ENCODE assay signal across 16 mouse cellular contexts in the genomic region with DNA sequence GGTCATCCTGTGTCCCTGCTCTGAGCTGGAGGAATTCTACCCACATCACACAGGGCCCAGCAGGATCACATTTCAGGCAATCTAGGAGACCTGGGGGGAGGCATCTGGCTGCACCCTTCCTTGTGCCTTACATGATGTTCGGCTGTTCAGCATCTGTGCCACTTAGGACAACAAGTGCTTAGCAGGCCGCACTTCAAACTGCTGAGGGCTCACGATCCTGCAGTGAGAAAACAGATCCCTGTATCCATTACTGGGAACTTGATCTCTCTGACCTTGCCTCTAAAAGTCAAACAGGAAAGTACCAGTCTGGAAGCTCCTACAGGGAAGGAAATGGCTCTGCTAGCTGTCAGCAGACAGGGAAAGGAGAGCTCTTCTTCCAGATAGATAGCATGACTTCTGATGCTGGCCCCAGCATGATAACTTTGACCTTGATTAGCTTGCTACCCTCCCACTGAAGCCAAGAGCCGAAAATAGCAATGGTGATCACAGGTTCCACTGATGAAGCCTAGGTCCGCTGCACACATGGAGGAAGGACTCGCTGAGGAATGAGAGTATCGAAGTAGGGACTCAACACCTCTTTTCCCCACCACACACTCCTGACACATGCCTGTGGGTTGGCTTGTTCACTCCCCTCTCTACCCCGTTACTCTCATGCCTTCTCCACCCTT.
DNase-seq lines count a peak whose midpoint lies in the region; ATAC-seq lines count a peak whose summit lies in the region.
"Had no signal": no experiment of that assay in that cellular context is flagged by ENCODE, and none has a peak within 500 bp of the region (broad histone marks: within the 10 kb centered on the region; RNA-seq: fewer than 3 reads in every experiment).

No protein-coding gene starts in this region.

- H3K4me2 ChIP-seq in limb, embryonic 11.5 days (ENCODE audit: low read depth, severe bottlenecking): no peak overlapping the region
- H3K4me2 ChIP-seq in heart, embryonic 11.5 days: peak overlapping the region; percentile 27; the same call in 1 of the 2 replicates
- H3K4me2 ChIP-seq in forebrain, embryonic 13.5 days: no peak overlapping the region

- peaks cover 3% of the 10 kb centered on the region; the same call in 1 of the 2 replicates for H3K4me1 ChIP-seq in limb, embryonic 11.5 days (ENCODE audit: control insufficient read depth, insufficient read depth, low read length)
- H3K4me1 ChIP-seq in limb, embryonic 10.5 days: peaks cover 12% of the 10 kb centered on the region
- H3K4me1 ChIP-seq in heart, embryonic 11.5 days (ENCODE audit: control insufficient read depth, insufficient read depth, low read length): peaks cover 23% of the 10 kb centered on the region
- no peaks in the 10 kb centered on the region for H3K4me1 ChIP-seq in forebrain, embryonic 13.5 days

- no peaks in the 10 kb centered on the region for H3K36me3 ChIP-seq in limb, embryonic 11.5 days (ENCODE audit: control insufficient read depth, insufficient read depth, low read length)
- no peaks in the 10 kb centered on the region for H3K36me3 ChIP-seq in limb, embryonic 10.5 days
- no peaks in the 10 kb centered on the region for H3K36me3 ChIP-seq in heart, embryonic 11.5 days (ENCODE audit: control insufficient read depth, insufficient read depth, low read length)
- no peaks in the 10 kb centered on the region for H3K36me3 ChIP-seq in forebrain, embryonic 13.5 days (ENCODE audit: poor library complexity, severe bottlenecking)

- no peak for ATAC-seq in limb, embryonic 11.5 days (ENCODE audit: insufficient number of reproducible peaks, low FRiP score, low TSS enrichment, low read depth)
- ATAC-seq in heart, embryonic 11.5 days (replicated peaks; ENCODE audit: insufficient number of reproducible peaks, low FRiP score, low TSS enrichment): peak; percentile 62
- no peak for ATAC-seq in forebrain, embryonic 13.5 days
- ATAC-seq: intestine, embryonic 16.5 days had no signal

- 52% methylated on average over 8 of the region's 8 CpGs for WGBS in limb, embryonic 11.5 days
- 53% methylated on average over 8 of the region's 8 CpGs for WGBS in limb, embryonic 10.5 days
- 20% methylated on average over 8 of the region's 8 CpGs for WGBS in heart, embryonic 11.5 days (ENCODE audit: insufficient replicate concordance)
- WGBS in forebrain, embryonic 13.5 days: 85% methylated on average over 8 of the region's 8 CpGs

- H3K27me3 ChIP-seq in limb, embryonic 11.5 days (ENCODE audit: control insufficient read depth, insufficient read depth, low read length): no peaks in the 10 kb centered on the region
- H3K27me3 ChIP-seq in limb, embryonic 10.5 days (ENCODE audit: low read depth, poor library complexity, severe bottlenecking): peaks cover 12% of the 10 kb centered on the region; the same call in 1 of the 2 replicates
- no peaks in the 10 kb centered on the region; the same call in 1 of the 2 replicates for H3K27me3 ChIP-seq in heart, embryonic 11.5 days (ENCODE audit: control insufficient read depth, insufficient read depth, low read length)
- 0 out of 2 replicates have a peak, but pooled peaks cover 14% of the 10 kb centered on the region for H3K27me3 ChIP-seq in forebrain, embryonic 13.5 days

- H3K9me3 ChIP-seq in limb, embryonic 11.5 days (ENCODE audit: control insufficient read depth, low read length): no peaks in the 10 kb centered on the region
- H3K9me3 ChIP-seq in limb, embryonic 10.5 days (replicated peaks): no peaks in the 10 kb centered on the region
- H3K9me3 ChIP-seq in heart, embryonic 11.5 days (replicated peaks; ENCODE audit: control insufficient read depth, low read length): no peaks in the 10 kb centered on the region
- no peaks in the 10 kb centered on the region for H3K9me3 ChIP-seq in forebrain, embryonic 13.5 days (replicated peaks)

- H3K9ac ChIP-seq in limb, embryonic 11.5 days (ENCODE audit: low read length): no peak overlapping the region
- no peak overlapping the region for H3K9ac ChIP-seq in heart, embryonic 11.5 days (ENCODE audit: low read depth, low read length)
- no peak overlapping the region for H3K9ac ChIP-seq in forebrain, embryonic 13.5 days
- H3K9ac ChIP-seq: liver, embryonic 14.5 days had no signal

- H3K27ac ChIP-seq in limb, embryonic 11.5 days (replicated peaks; ENCODE audit: low read depth, low read length): no peak overlapping the region
- H3K27ac ChIP-seq in limb, embryonic 10.5 days: no peak overlapping the region
- H3K27ac ChIP-seq in heart, embryonic 11.5 days (ENCODE audit: low read depth, low read length): peak overlapping the region; percentile 79
- H3K27ac ChIP-seq in forebrain, embryonic 13.5 days: no peak overlapping the region
- H3K27ac ChIP-seq: layer of hippocampus, adult 2 months; liver, embryonic 14.5 days had no signal

- H3K4me3 ChIP-seq in limb, embryonic 11.5 days (ENCODE audit: low read depth, low read length): no peak overlapping the region
- H3K4me3 ChIP-seq in limb, embryonic 10.5 days: no peak overlapping the region
- no peak overlapping the region for H3K4me3 ChIP-seq in heart, embryonic 11.5 days (ENCODE audit: low read depth, low read length)
- no peak overlapping the region for H3K4me3 ChIP-seq in forebrain, embryonic 13.5 days
- H3K4me3 ChIP-seq: erythroblast, embryonic 14.5 days; layer of hippocampus, adult 2 months had no signal

- DNase-seq in limb, embryonic 11.5 days (ENCODE audit: low spot score): peak; percentile 31
- no peak for DNase-seq in limb, embryonic 10.5 days (ENCODE audit: low spot score)
- peak; percentile 24 for DNase-seq in embryo, embryonic 9.5 days (ENCODE audit: extremely low spot score)
- DNase-seq in skeletal muscle tissue, adult 2 months (ENCODE audit: low read depth, low spot score): peak; percentile 18
- DNase-seq in thymus, postnatal 14 days: no peak
- DNase-seq: adrenal gland, postnatal 14 days; cerebellum, postnatal 10 days; lung, postnatal 4 days; right cerebral cortex, postnatal 25 days; thymus, postnatal 4 days had no signal

Comparison
In these comparisons a context has a peak if more than half of its experiments do, and no peak if none do; other contexts are left out.
1. DNase-seq: peak in limb, embryonic 11.5 days (single experiment), embryo, embryonic 9.5 days (single experiment) and skeletal muscle tissue, adult 2 months (single experiment); none in limb, embryonic 10.5 days (single experiment) and thymus, postnatal 14 days (single experiment).